Mouse (Mus musculus): ENCODE data around the gene Serpinf2. TPM values are rescaled to one million over a fixed set of nuclear protein-coding genes. Genes with fewer than 3 reads are reported as not detected.
A peak's percentile ranks its signal among the peaks of the same experiment; 100 is the strongest.
"Not testable (repeated sequence)": the region's sequence is repeated elsewhere in the genome, so short reads cannot be mapped to it uniquely, and the experiment has no call there.

Gene Serpinf2
- polyA plus RNA-seq, 1 experiment from 2014 or later, result 0.52 TPM

- not testable (repeated sequence) for H3K36me3 ChIP-seq (ENCODE audit: control insufficient read depth, insufficient read depth, low read length); H3K9ac ChIP-seq (ENCODE audit: low read length); H3K4me1 ChIP-seq (ENCODE audit: control insufficient read depth, insufficient read depth, low read length); H3K4me2 ChIP-seq (ENCODE audit: low read depth, severe bottlenecking); DNase-seq (ENCODE audit: low spot score); H3K27me3 ChIP-seq (ENCODE audit: control insufficient read depth, insufficient read depth, low read length); H3K9me3 ChIP-seq (ENCODE audit: control insufficient read depth, low read length); ATAC-seq (ENCODE audit: insufficient number of reproducible peaks, low FRiP score, low TSS enrichment, low read depth); H3K27ac ChIP-seq (replicated peaks; ENCODE audit: low read depth, low read length); H3K4me3 ChIP-seq (ENCODE audit: low read depth, low read length)
- WGBS, result 91% methylated on average over 2 of the region's 2 CpGs
Observed at GRCm38 (mm10) chr11:75455971-75456370, 16.6 kb upstream of the Serpinf2 start.

GRCm38 (mm10) chr11:75455041-75455736 is 15.8 kb upstream of the Serpinf2 start:
- DNase-seq (ENCODE audit: low spot score) (no peak), ATAC-seq (ENCODE audit: insufficient number of reproducible peaks, low FRiP score, low TSS enrichment, low read depth) (no peak; the same call in 1 of the 2 replicates)
- no peaks in the 10 kb centered on the region for H3K9me3 ChIP-seq (ENCODE audit: control insufficient read depth, low read length)
- H3K4me2 ChIP-seq (ENCODE audit: low read depth, severe bottlenecking), result peak overlapping the region; percentile 100
- H3K4me3 ChIP-seq (ENCODE audit: low read depth, low read length), result peak overlapping the region; percentile 58
- peaks cover 7% of the 10 kb centered on the region for H3K4me1 ChIP-seq (ENCODE audit: control insufficient read depth, insufficient read depth, low read length)
- H3K36me3 ChIP-seq (ENCODE audit: control insufficient read depth, insufficient read depth, low read length), result no peaks in the 10 kb centered on the region
- H3K27me3 ChIP-seq (ENCODE audit: control insufficient read depth, insufficient read depth, low read length), result no peaks in the 10 kb centered on the region
- H3K9ac ChIP-seq (ENCODE audit: low read length), result peak overlapping the region; percentile 62
- 77% methylated on average over 10 of the region's 10 CpGs for WGBS
- no peak overlapping the region for H3K27ac ChIP-seq (replicated peaks; ENCODE audit: low read depth, low read length)

DNA sequence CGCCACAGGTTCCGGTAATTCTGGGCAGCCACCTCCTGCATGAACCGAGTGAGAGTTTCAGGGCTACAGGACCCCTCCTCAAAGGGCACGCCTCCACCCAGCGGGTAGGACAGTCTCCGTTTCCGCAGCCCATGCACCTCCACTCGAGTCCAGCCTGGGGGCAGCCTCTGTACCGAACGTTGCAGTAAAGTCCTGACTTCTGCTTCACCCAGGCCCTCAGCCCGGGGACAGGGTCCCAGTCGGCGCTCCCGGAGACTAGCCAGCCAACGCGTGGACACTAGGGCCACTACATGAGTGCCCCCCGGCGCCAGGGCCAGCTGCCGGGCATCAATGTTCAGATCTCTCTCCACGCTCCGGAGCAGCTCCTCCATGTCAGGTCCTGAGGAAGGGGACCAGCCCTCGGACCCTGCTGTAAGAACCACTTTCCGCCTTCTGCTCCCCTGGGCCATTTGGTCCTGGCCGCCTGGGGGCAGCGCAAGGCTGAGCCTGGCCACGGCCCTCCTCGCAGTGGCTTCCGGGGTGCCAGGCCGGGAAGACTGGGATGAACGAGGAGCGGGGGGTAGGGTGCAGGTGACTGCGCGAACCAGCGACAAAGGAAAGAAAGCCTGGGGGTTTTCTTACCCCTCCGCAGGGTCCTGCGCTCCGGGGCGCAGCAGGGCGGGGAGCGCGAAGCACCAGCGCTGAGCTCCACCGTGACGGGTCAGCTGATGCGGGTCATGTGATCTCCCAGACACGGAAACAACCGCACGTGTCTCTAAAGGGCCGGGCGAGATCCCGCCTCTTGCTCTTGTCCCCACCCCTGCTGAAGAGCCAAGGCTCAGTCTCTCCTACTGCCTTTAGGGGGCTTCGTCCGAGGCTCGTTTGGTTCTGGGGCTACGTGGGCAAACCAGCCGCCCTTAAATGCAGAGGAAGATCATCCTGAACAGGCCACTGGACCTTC is 14.9 kb upstream of the Serpinf2 start, which contains the start of gene Wdr81:
Wdr81 (minus strand) TSS at position 727 of the 940 bp plus-strand sequence.
- 3% methylated on average over 56 of the region's 56 CpGs for WGBS

GRCm38 (mm10) chr11:75452812-75453557 is 13.6 kb upstream of the Serpinf2 start:
- Histone ChIP-seq H3K4me2 (ENCODE audit: low read depth, severe bottlenecking) (peak overlapping the region; percentile 100; the same call in 1 of the 2 replicates), H3K9ac (ENCODE audit: low read length) (no peak overlapping the region)

More for the DNA sequence above, 14.9 kb upstream of the Serpinf2 start, which contains the start of gene Wdr81:
- Histone ChIP-seq H3K9ac (ENCODE audit: low read length) (peak within 1 kb of the TSS; percentile 62), H3K27me3 (ENCODE audit: control insufficient read depth, insufficient read depth, low read length) (no peaks in the 10 kb centered on the region), H3K4me2 (ENCODE audit: low read depth, severe bottlenecking) (peak within 1 kb of the TSS; percentile 100), H3K4me1 (ENCODE audit: control insufficient read depth, insufficient read depth, low read length) (peaks cover 4% of the 10 kb centered on the region; the same call in 1 of the 2 replicates), H3K27ac (replicated peaks; ENCODE audit: low read depth, low read length) (no peak within 1 kb of the TSS), H3K36me3 (ENCODE audit: control insufficient read depth, insufficient read depth, low read length) (no peaks in the 10 kb centered on the region), H3K9me3 (ENCODE audit: control insufficient read depth, low read length) (no peaks in the 10 kb centered on the region), H3K4me3 (ENCODE audit: low read depth, low read length) (peak within 1 kb of the TSS; percentile 58)
- ATAC-seq (ENCODE audit: insufficient number of reproducible peaks, low FRiP score, low TSS enrichment, low read depth), result peak; percentile 88
- peak; percentile 91 for DNase-seq (ENCODE audit: low spot score)

DNA sequence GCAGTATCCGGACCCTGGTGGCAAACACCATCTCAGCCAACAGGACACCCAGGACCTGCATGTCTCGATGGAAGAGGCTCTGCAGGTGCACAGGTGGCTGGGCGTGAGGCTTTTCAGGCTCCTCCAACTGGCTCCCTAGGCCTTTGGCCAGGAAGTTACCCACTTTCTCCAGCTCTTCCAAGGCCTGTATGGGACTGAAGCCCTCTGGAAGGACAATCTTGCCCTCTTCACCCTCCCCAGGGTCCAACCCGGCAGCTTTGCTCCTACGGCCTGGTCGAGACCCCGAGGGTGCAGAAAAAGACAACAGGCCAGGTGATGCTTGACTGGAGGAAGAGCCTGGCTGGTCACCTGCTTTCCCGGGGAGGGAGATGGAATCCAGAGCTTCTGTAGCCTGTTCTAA is 12.7 kb upstream of the Serpinf2 start:
- Histone ChIP-seq H3K4me2 (ENCODE audit: low read depth, severe bottlenecking) (no peak overlapping the region), H3K9me3 (ENCODE audit: control insufficient read depth, low read length) (no peaks in the 10 kb centered on the region), H3K9ac (ENCODE audit: low read length) (no peak overlapping the region), H3K36me3 (ENCODE audit: control insufficient read depth, insufficient read depth, low read length) (peaks cover 6% of the 10 kb centered on the region; the same call in 1 of the 2 replicates), H3K4me1 (ENCODE audit: control insufficient read depth, insufficient read depth, low read length) (peaks cover 4% of the 10 kb centered on the region; the same call in 1 of the 2 replicates), H3K27ac (replicated peaks; ENCODE audit: low read depth, low read length) (no peak overlapping the region), H3K27me3 (ENCODE audit: control insufficient read depth, insufficient read depth, low read length) (no peaks in the 10 kb centered on the region), H3K4me3 (ENCODE audit: low read depth, low read length) (no peak overlapping the region)
- DNase-seq (ENCODE audit: low spot score) (no peak), ATAC-seq (ENCODE audit: insufficient number of reproducible peaks, low FRiP score, low TSS enrichment, low read depth) (no peak)
- 90% methylated on average over 8 of the region's 8 CpGs for WGBS

More at GRCm38 (mm10) chr11:75452812-75453557, 13.6 kb upstream of the Serpinf2 start:
- ATAC-seq (ENCODE audit: insufficient number of reproducible peaks, low FRiP score, low TSS enrichment, low read depth) (no peak), DNase-seq (ENCODE audit: low spot score) (no peak)
- H3K36me3 ChIP-seq (ENCODE audit: control insufficient read depth, insufficient read depth, low read length), result peaks cover 5% of the 10 kb centered on the region; the same call in 1 of the 2 replicates
- no peak overlapping the region for H3K4me3 ChIP-seq (ENCODE audit: low read depth, low read length)
- no peak overlapping the region for H3K27ac ChIP-seq (replicated peaks; ENCODE audit: low read depth, low read length)
- H3K4me1 ChIP-seq (ENCODE audit: control insufficient read depth, insufficient read depth, low read length), result peaks cover 4% of the 10 kb centered on the region; the same call in 1 of the 2 replicates
- no peaks in the 10 kb centered on the region for H3K9me3 ChIP-seq (ENCODE audit: control insufficient read depth, low read length)
- WGBS, result 91% methylated on average over 31 of the region's 31 CpGs
- H3K27me3 ChIP-seq (ENCODE audit: control insufficient read depth, insufficient read depth, low read length), result no peaks in the 10 kb centered on the region

DNA sequence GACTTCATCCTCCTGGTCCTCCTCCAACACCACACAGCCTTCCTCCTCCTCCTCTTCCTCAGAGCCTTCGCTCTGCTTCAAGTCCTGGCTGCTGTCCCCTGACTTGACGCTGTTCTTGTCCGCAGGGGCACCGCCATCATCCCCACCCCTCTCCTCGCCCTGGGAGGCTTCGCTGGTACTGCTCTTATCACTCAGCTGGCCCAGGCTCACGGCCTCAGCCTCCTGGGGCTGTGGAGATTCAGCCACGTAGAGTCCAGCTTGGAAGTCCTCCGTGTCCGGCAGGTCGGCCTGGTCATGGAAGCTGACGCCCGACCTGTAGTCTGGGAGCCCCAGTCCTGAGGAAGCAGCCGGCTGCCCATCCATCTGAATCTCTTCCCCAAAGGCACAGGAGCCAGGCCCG is 11.5 kb upstream of the Serpinf2 start:
- DNase-seq (ENCODE audit: low spot score) (no peak), ATAC-seq (ENCODE audit: insufficient number of reproducible peaks, low FRiP score, low TSS enrichment, low read depth) (no peak)
- Histone ChIP-seq H3K4me3 (ENCODE audit: low read depth, low read length) (no peak overlapping the region), H3K36me3 (ENCODE audit: control insufficient read depth, insufficient read depth, low read length) (peaks cover 6% of the 10 kb centered on the region; the same call in 1 of the 2 replicates), H3K4me2 (ENCODE audit: low read depth, severe bottlenecking) (no peak overlapping the region), H3K4me1 (ENCODE audit: control insufficient read depth, insufficient read depth, low read length) (peaks cover 4% of the 10 kb centered on the region; the same call in 1 of the 2 replicates), H3K9me3 (ENCODE audit: control insufficient read depth, low read length) (no peaks in the 10 kb centered on the region), H3K9ac (ENCODE audit: low read length) (0 out of 2 replicates have a peak overlapping the region, but pooled peaks have one; percentile 18), H3K27me3 (ENCODE audit: control insufficient read depth, insufficient read depth, low read length) (no peaks in the 10 kb centered on the region), H3K27ac (replicated peaks; ENCODE audit: low read depth, low read length) (no peak overlapping the region)
- 88% methylated on average over 15 of the region's 15 CpGs for WGBS

DNA sequence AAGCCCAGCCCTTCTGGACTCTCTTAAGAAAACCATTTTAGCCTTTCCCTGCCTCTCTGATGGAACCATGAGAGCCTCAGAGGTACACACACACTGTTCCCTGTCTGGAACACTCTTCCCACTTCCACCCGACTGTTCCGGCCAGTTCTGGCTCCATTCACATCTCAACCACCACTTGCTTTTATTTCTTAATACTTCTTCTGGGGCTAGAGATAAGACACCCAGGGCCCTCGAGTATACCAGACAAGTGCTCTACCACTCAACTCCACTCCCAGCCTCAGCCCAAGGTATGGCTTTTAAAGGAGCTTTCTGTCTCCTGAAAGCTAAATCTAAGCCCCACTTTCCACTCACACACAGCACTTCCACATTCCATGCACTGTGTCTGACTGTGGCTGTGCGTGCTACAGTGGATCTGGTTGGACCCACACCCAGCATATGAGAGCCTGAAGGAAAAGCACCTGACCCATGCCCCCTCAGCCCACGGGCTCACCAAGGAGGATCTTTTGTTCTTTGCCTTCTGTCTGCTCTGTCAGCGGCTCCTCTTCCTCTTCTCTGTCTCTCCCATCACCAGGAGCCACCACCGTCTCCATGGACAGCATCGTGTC is 11.0 kb upstream of the Serpinf2 start:
- Histone ChIP-seq H3K4me3 (ENCODE audit: low read depth, low read length) (no peak overlapping the region), H3K9me3 (ENCODE audit: control insufficient read depth, low read length) (no peaks in the 10 kb centered on the region), H3K9ac (ENCODE audit: low read length) (no peak overlapping the region), H3K36me3 (ENCODE audit: control insufficient read depth, insufficient read depth, low read length) (peaks cover 6% of the 10 kb centered on the region; the same call in 1 of the 2 replicates), H3K27ac (replicated peaks; ENCODE audit: low read depth, low read length) (no peak overlapping the region), H3K4me1 (ENCODE audit: control insufficient read depth, insufficient read depth, low read length) (peaks cover 4% of the 10 kb centered on the region; the same call in 1 of the 2 replicates), H3K27me3 (ENCODE audit: control insufficient read depth, insufficient read depth, low read length) (no peaks in the 10 kb centered on the region), H3K4me2 (ENCODE audit: low read depth, severe bottlenecking) (no peak overlapping the region)
- WGBS, result 88% methylated on average over 8 of the region's 8 CpGs
- no peak for DNase-seq (ENCODE audit: low spot score)
- no peak for ATAC-seq (ENCODE audit: insufficient number of reproducible peaks, low FRiP score, low TSS enrichment, low read depth)

Measured in limb, embryonic 11.5 days (tissue).